Mouse (Mus musculus): Measurements from ENCODE around the gene Galnt7. TPM values are rescaled to one million over a fixed set of nuclear protein-coding genes. Genes with fewer than 3 reads are reported as not detected.
A peak's percentile ranks its signal among the peaks of the same experiment; 100 is the strongest.

Gene Galnt7
- polyA plus RNA-seq, 1 experiment from 2014 or later, result 3.7 TPM

GRCm38 (mm10) chr8:57498494-57498846 is 154.4 kb downstream of the Galnt7 start:
- Histone ChIP-seq H3K36me3 (ENCODE audit: control insufficient read depth, insufficient read depth) (no peaks in the 10 kb centered on the region), H3K4me2 (ENCODE audit: low read depth, low read length) (no peak overlapping the region), H3K4me1 (ENCODE audit: control insufficient read depth, low read depth, low read length) (no peaks in the 10 kb centered on the region), H3K9ac (ENCODE audit: low read depth, low read length) (no peak overlapping the region), H3K4me3 (ENCODE audit: low read depth, low read length) (no peak overlapping the region), H3K27me3 (ENCODE audit: control insufficient read depth, insufficient read depth, low read depth, low read length) (no peaks in the 10 kb centered on the region), H3K27ac (ENCODE audit: low read length) (no peak overlapping the region), H3K9me3 (replicated peaks; ENCODE audit: control insufficient read depth, low read length) (no peaks in the 10 kb centered on the region)
- WGBS (ENCODE audit: insufficient replicate concordance), result 74% methylated on average over 8 of the region's 8 CpGs
- ATAC-seq (ENCODE audit: low read depth), result no peak

DNA sequence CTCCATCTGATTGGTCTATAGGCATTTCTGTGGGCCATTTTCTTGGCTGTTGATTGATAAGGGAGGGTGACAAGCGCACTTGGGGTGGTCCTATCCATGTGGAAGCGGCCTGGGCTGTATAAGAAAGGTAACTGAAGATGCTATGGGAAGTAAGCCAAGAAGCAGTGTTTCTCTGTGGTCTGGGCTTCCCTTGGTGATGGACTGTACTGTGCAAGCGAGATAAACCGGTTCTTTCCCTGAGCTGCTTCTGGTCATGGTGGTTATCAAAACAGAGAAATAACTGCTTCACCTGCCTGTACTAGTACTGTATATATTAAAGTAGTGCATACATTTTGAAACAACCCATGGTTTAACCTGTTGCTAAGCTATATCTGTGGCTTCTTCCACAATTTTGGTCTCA is 161.0 kb downstream of the Galnt7 start:
- Histone ChIP-seq H3K27me3 (ENCODE audit: control insufficient read depth, insufficient read depth, low read depth, low read length) (no peaks in the 10 kb centered on the region), H3K4me3 (ENCODE audit: low read depth, low read length) (no peak overlapping the region), H3K4me1 (ENCODE audit: control insufficient read depth, low read depth, low read length) (peaks cover 16% of the 10 kb centered on the region), H3K9me3 (replicated peaks; ENCODE audit: control insufficient read depth, low read length) (no peaks in the 10 kb centered on the region), H3K9ac (ENCODE audit: low read depth, low read length) (no peak overlapping the region), H3K27ac (ENCODE audit: low read length) (no peak overlapping the region), H3K4me2 (ENCODE audit: low read depth, low read length) (no peak overlapping the region), H3K36me3 (ENCODE audit: control insufficient read depth, insufficient read depth) (no peaks in the 10 kb centered on the region)
- WGBS (ENCODE audit: insufficient replicate concordance), result 32% methylated on average over 4 of the region's 4 CpGs
- ATAC-seq (ENCODE audit: low read depth), result no peak

- Histone ChIP-seq H3K27ac (ENCODE audit: low read length) (no peak overlapping the region), H3K27me3 (ENCODE audit: control insufficient read depth, insufficient read depth, low read depth, low read length) (no peaks in the 10 kb centered on the region), H3K9ac (ENCODE audit: low read depth, low read length) (no peak overlapping the region), H3K4me2 (ENCODE audit: low read depth, low read length) (no peak overlapping the region), H3K9me3 (replicated peaks; ENCODE audit: control insufficient read depth, low read length) (no peaks in the 10 kb centered on the region), H3K4me3 (ENCODE audit: low read depth, low read length) (no peak overlapping the region), H3K36me3 (ENCODE audit: control insufficient read depth, insufficient read depth) (no peaks in the 10 kb centered on the region), H3K4me1 (ENCODE audit: control insufficient read depth, low read depth, low read length) (peaks cover 22% of the 10 kb centered on the region)
- ATAC-seq (ENCODE audit: low read depth), result no peak
Measured at GRCm38 (mm10) chr8:57489896-57490295, 162.9 kb downstream of the Galnt7 start.

GRCm38 (mm10) chr8:57489366-57489765 is 163.5 kb downstream of the Galnt7 start:
- 88% methylated on average over 1 of the region's 1 CpGs for WGBS (ENCODE audit: insufficient replicate concordance)
- peak overlapping the region; percentile 29; the same call in 1 of the 2 replicates for H3K27ac ChIP-seq (ENCODE audit: low read length)
- no peak overlapping the region for H3K4me2 ChIP-seq (ENCODE audit: low read depth, low read length)
- no peaks in the 10 kb centered on the region for H3K36me3 ChIP-seq (ENCODE audit: control insufficient read depth, insufficient read depth)
- no peak for ATAC-seq (ENCODE audit: low read depth)
- H3K9me3 ChIP-seq (replicated peaks; ENCODE audit: control insufficient read depth, low read length), result no peaks in the 10 kb centered on the region
- peaks cover 22% of the 10 kb centered on the region for H3K4me1 ChIP-seq (ENCODE audit: control insufficient read depth, low read depth, low read length)
- H3K9ac ChIP-seq (ENCODE audit: low read depth, low read length), result no peak overlapping the region
- no peak overlapping the region for H3K4me3 ChIP-seq (ENCODE audit: low read depth, low read length)
- H3K27me3 ChIP-seq (ENCODE audit: control insufficient read depth, insufficient read depth, low read depth, low read length), result no peaks in the 10 kb centered on the region

GRCm38 (mm10) chr8:57488312-57488765 is 164.5 kb downstream of the Galnt7 start:
- H3K9ac ChIP-seq (ENCODE audit: low read depth, low read length), result peak overlapping the region; percentile 84
- peak overlapping the region; percentile 92 for H3K4me2 ChIP-seq (ENCODE audit: low read depth, low read length)
- H3K4me3 ChIP-seq (ENCODE audit: low read depth, low read length), result peak overlapping the region; percentile 100
- no peaks in the 10 kb centered on the region for H3K9me3 ChIP-seq (replicated peaks; ENCODE audit: control insufficient read depth, low read length)
- H3K4me1 ChIP-seq (ENCODE audit: control insufficient read depth, low read depth, low read length), result peaks cover 22% of the 10 kb centered on the region
- peak; percentile 56 for ATAC-seq (ENCODE audit: low read depth)
- H3K27ac ChIP-seq (ENCODE audit: low read length), result peak overlapping the region; percentile 97
- H3K27me3 ChIP-seq (ENCODE audit: control insufficient read depth, insufficient read depth, low read depth, low read length), result no peaks in the 10 kb centered on the region
- WGBS (ENCODE audit: insufficient replicate concordance), result 0% methylated on average over 25 of the region's 25 CpGs
- H3K36me3 ChIP-seq (ENCODE audit: control insufficient read depth, insufficient read depth), result no peaks in the 10 kb centered on the region

DNA sequence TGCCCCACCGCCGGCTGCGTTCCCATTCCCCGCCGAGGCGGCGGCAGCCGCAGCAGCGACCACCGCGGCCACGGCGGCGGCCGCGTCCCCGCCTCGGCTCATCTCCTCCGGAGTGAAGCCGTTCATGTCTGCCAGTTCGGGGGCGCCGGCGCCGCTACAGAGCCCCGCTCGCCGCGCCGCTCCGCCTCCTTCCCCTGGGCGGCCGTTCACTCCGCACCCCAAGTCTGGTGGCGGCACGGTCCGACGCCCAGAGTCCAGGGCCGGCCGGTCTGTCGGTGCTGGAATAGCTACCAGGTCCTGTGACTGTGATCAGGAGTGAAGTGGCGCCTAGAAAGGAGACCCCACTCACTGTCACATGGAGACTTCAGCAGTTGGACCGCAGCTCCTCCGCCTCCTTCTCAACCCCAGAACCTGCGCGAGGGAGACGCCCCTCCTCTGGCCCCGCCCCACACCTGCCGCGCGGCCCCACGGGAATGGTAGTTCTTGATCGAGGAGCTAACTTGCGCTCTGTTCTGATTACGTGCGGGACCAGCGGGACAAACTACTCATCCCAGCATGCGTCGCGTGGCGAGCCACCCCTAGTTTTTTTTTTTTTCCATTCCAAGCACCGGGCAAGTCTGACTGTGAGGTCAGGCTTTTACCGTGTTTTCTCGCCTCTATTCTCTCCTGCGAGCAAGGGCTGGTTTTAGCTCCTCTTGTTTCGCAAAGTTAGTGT is 165.2 kb downstream of the Galnt7 start, which contains the start of gene Sap30:
Gene Sap30 (minus strand): TSS at position 420 of the 715 bp plus-strand sequence.
- peak within 1 kb of the TSS; percentile 92 for H3K4me2 ChIP-seq (ENCODE audit: low read depth, low read length)
- H3K27me3 ChIP-seq (ENCODE audit: control insufficient read depth, insufficient read depth, low read depth, low read length), result no peaks in the 10 kb centered on the region
- peak within 1 kb of the TSS; percentile 97 for H3K27ac ChIP-seq (ENCODE audit: low read length)
- ATAC-seq (ENCODE audit: low read depth), result peak; percentile 97
- peaks cover 22% of the 10 kb centered on the region for H3K4me1 ChIP-seq (ENCODE audit: control insufficient read depth, low read depth, low read length)
- no peaks in the 10 kb centered on the region for H3K9me3 ChIP-seq (replicated peaks; ENCODE audit: control insufficient read depth, low read length)
- H3K4me3 ChIP-seq (ENCODE audit: low read depth, low read length), result peak within 1 kb of the TSS; percentile 100
- no peaks in the 10 kb centered on the region for H3K36me3 ChIP-seq (ENCODE audit: control insufficient read depth, insufficient read depth)
- under 1% methylated on average over 66 of the region's 66 CpGs for WGBS (ENCODE audit: insufficient replicate concordance)
- H3K9ac ChIP-seq (ENCODE audit: low read depth, low read length), result peak within 1 kb of the TSS; percentile 96

GRCm38 (mm10) chr8:57486491-57487440 is 166.1 kb downstream of the Galnt7 start:
- H3K9me3 ChIP-seq (replicated peaks; ENCODE audit: control insufficient read depth, low read length), result no peaks in the 10 kb centered on the region
- H3K4me1 ChIP-seq (ENCODE audit: control insufficient read depth, low read depth, low read length), result peaks cover 19% of the 10 kb centered on the region
- H3K36me3 ChIP-seq (ENCODE audit: control insufficient read depth, insufficient read depth), result no peaks in the 10 kb centered on the region; the same call in 1 of the 2 replicates
- WGBS (ENCODE audit: insufficient replicate concordance), result under 1% methylated on average over 54 of the region's 54 CpGs
- no peaks in the 10 kb centered on the region for H3K27me3 ChIP-seq (ENCODE audit: control insufficient read depth, insufficient read depth, low read depth, low read length)
- H3K27ac ChIP-seq (ENCODE audit: low read length), result peak overlapping the region; percentile 88
- H3K9ac ChIP-seq (ENCODE audit: low read depth, low read length), result peak overlapping the region; percentile 96
- H3K4me2 ChIP-seq (ENCODE audit: low read depth, low read length), result peak overlapping the region; percentile 90
- ATAC-seq (ENCODE audit: low read depth), result peak; percentile 41
- H3K4me3 ChIP-seq (ENCODE audit: low read depth, low read length), result peak overlapping the region; percentile 100

DNA sequence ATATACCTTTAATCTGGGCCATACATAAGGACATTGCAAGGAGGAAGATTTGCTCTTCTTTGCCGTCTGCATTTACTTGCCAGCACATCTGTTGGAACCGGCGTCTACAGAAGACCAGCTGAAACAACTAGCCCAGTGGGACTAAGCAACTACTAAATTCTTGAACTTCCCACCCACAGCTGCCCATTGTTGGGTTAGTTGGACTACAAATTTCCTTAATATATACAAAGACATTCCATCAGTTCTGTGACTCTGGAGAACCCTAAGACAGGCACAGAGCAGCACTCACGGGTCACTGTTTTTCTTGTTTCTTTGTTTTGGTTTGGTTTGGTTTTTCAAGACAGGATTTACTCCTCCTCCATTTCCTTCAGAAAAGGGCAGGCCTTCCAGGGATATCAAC is 172.2 kb downstream of the Galnt7 start:
- Histone ChIP-seq H3K27me3 (ENCODE audit: control insufficient read depth, insufficient read depth, low read depth, low read length) (no peaks in the 10 kb centered on the region), H3K4me3 (ENCODE audit: low read depth, low read length) (no peak overlapping the region), H3K4me1 (ENCODE audit: control insufficient read depth, low read depth, low read length) (peaks cover 3% of the 10 kb centered on the region), H3K9me3 (replicated peaks; ENCODE audit: control insufficient read depth, low read length) (no peaks in the 10 kb centered on the region), H3K4me2 (ENCODE audit: low read depth, low read length) (no peak overlapping the region), H3K27ac (ENCODE audit: low read length) (no peak overlapping the region), H3K9ac (ENCODE audit: low read depth, low read length) (no peak overlapping the region), H3K36me3 (ENCODE audit: control insufficient read depth, insufficient read depth) (no peaks in the 10 kb centered on the region; the same call in 1 of the 2 replicates)
- WGBS (ENCODE audit: insufficient replicate concordance), result 77% methylated on average over 4 of the region's 4 CpGs
- no peak for ATAC-seq (ENCODE audit: low read depth)

DNA sequence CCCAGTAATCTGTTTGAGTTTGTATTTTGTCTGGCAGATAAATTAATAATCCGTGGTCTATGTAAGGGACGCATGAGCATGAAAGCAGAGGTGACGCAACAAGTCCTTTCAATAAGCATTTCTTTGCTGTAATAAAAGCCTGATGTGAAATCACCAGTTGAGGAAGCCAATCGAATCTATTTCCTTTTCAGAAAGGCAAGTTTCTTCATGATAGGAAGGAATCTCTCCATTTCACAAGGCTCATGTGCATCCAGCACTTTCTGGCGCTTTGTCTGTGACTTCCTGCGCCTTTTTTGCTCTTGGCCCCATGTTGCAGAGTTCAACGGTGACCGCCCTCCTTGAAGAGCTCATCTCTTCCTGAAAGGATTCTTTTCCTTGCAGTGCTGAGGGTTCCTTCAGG is 173.1 kb downstream of the Galnt7 start:
- H3K4me3 ChIP-seq (ENCODE audit: low read depth, low read length), result no peak overlapping the region
- H3K9ac ChIP-seq (ENCODE audit: low read depth, low read length), result no peak overlapping the region
- WGBS (ENCODE audit: insufficient replicate concordance), result 75% methylated on average over 8 of the region's 8 CpGs
- H3K4me1 ChIP-seq (ENCODE audit: control insufficient read depth, low read depth, low read length), result no peaks in the 10 kb centered on the region
- no peak overlapping the region for H3K27ac ChIP-seq (ENCODE audit: low read length)
- H3K27me3 ChIP-seq (ENCODE audit: control insufficient read depth, insufficient read depth, low read depth, low read length), result no peaks in the 10 kb centered on the region
- no peaks in the 10 kb centered on the region for H3K9me3 ChIP-seq (replicated peaks; ENCODE audit: control insufficient read depth, low read length)
- ATAC-seq (ENCODE audit: low read depth), result no peak
- H3K4me2 ChIP-seq (ENCODE audit: low read depth, low read length), result no peak overlapping the region
- no peaks in the 10 kb centered on the region; the same call in 1 of the 2 replicates for H3K36me3 ChIP-seq (ENCODE audit: control insufficient read depth, insufficient read depth)

Measured in liver, embryonic 16.5 days (tissue).